Mouse (Mus musculus) central nervous system, embryonic 14 days (tissue): ENCODE results near the gene Gm21693. TPM values are rescaled to one million over a fixed set of nuclear protein-coding genes. Genes with fewer than 3 reads are reported as not detected.

Experiments
- polyA plus RNA-seq: library from polyadenylated mRNA; depleted of rRNA; stranded (reverse); fragments of >200 nt; gene quantifications from 2 replicates; pipeline ENCODE4 v1.2.3, GENCODE M21; 2012; rRNA removed

Gm21693 gene
- not detected in 2 replicates for polyA plus RNA-seq

GRCm38 (mm10) chrY:3345229-3345628, at the start of gene Gm21693:
Gm21693 (minus strand) TSS chrY:3345329.

DNA sequence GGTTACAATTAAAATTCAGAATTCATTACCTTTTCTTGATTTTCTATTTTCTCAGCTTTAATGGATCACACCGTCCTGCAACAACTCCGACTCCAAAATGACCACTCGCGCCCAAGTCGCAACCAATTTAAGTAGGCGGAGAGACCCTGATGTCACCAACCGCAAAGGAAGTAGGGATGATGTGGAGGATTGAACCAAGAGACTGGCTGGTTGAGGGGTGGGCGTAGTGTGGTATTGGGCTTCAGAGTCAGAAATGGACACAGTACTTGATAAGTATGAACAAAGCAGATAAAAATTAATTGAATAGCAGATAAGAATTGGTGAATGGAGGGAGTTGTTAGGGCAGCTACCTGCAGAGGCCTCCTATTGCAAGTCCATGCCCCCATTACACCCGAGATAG, 38.8 kb downstream of the Gm21693 start, which contains the start of gene Gm21677:
TSS of gene Gm21677 (minus strand) at position 101 of the 400 bp plus-strand sequence.

Other genes with a start within 250 kb of the Gm21693 start
- not detected in 2 replicates for gene Gm21677, start 38.9 kb downstream of the Gm21693 start, polyA plus RNA-seq
- gene Gm21704, start 64.8 kb upstream of the Gm21693 start, polyA plus RNA-seq = 0.06 TPM in 1 of 2 replicates, not detected in the other
- not detected in 2 replicates for gene Gm21708, start 64.8 kb upstream of the Gm21693 start, polyA plus RNA-seq